Mouse (Mus musculus) natural killer cell, adult 2 months (primary cell): ENCODE measurements around the gene Gmnn.

Experiments
- DNase-seq, 2 experiments: peaks; one replicate each; pipeline ENCODE4 v3.0.0; 2022; ENCODE audit warnings: low spot score in 2 of 2

The Gmnn gene

GRCm38 (mm10) chr13:24709656-24710396, 51.9 kb downstream of the Gmnn start:
- no peak for DNase-seq

- no peak for DNase-seq
Measured at GRCm38 (mm10) chr13:24702128-24702527, 59.6 kb downstream of the Gmnn start.
